Mouse (Mus musculus): ENCODE measurements at regions not wholly inside any gene's neighbourhood (a gene's known extent, or its start where the extent isn't known, plus 50 kb on each side); places are given as distances from the start of the nearest gene placed in this dataset.

DNA sequence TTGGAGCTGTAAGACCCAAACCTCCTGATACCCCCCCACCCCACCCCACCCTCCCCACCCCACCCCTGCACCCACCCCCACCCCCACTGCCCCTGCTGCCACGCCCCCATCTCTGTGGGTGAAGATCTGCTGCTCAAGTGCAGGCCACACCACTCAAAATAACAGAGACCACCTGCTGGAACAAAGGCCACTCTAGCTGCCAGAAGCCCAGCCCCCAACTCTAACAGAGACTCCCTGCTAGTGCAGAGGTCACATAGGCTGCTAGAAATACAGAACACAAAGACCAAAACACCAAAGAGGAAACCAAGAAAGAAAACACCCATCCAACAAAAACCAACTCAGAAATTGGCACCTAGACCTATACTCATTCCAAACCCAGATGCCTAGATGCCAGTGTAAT, 58.9 kb downstream of the Olfr267 start:
- DNase-seq: no peak

DNA sequence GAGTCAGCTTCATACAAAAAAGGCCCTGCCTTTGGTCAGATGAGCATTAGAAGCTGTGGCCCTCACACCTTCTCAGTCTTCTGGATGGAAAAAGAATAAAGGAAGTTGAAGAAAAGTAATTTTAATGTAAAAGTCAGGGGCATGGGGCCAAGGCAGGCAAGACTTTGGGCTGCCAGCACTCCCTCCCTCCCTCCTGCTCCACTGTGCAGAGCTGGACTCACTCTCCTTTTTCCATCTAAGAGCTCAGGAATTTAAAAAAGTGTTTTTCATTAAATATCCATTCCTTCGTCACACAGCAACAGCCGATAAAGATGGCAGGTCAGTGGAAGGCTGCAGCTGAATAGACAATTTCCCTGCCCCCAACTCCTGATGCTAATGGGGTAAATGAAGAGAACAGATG, 61.1 kb downstream of the Olfr267 start:
- DNase-seq: no peak

DNA sequence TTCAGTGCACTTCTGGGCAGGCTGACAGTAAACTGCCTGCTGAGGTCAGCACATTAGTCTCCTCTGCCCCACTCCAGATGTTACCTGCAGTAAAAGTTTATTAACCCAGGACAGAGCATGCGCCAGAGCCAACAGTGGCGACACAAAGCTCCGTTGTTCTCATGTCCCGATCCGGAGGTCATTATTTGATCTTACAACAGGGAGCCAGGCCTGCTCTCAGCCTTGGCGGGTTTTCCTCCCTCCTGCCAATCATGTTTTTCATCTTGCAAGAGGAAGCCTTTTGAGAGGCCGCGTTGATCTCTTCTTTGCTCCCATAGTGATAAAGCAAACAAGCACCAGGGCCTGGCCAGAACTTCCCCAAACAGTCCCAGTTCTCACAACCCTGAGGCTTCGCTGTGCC, 64.7 kb downstream of the Olfr267 start:
- DNase-seq: no peak

DNA sequence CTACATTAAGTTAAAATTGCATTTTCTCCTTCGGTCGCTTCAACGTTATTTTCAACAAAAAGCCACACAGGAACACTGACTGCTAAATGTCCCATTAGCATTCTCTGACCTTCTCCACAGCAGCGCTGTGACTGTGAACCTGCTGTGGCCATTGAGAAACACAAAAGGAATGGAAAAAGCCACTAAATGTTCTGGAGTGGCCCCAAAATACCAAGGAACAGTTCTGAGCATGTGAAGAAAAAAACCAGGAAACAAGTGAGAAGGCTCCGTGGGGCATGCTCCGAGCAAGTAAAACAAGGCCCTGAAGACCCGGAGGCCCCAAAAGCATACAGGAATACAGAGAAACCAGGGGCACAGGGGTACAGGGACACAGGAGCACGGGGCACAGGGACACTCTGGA, 66.8 kb downstream of the Olfr267 start:
- DNase-seq: no peak

DNA sequence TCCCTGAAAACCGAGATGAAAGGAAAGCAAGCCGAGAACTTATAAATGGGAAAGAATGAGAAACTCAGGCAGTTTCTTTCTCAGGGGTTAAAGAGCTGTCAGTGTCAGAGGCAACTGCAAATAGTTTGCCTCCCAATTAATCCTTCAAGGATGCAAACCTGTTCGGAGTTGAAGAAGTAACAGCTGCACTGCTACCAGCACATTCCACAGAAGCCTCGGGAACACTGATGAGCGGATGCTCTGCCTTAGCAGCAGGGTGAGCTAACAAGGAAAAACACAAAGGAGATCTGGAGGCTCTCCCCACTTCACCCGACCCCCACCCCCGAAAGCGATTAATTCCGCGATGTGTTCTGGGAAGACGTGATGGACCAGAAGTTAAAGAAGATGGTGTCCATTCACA, 71.1 kb downstream of the Olfr267 start:
- DNase-seq: no peak

DNA sequence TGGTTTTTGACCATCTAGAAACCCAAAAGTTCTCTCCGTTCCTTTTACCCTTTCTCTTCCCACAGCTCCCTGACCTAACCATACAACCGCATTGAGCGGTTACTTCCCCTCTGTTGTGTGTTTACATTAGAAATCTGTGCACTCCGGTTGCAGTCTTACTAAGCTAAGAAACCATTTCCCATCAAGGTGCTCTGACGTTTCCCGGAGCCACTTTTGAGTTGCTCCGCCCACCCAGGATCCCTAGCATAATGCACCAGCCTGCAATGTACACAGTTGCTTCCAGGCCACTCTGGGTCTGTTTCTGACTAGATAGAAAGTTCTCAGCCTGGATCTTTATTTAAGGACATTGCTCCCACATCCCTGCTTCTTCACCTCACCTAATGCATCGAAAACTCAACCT, 71.7 kb downstream of the Olfr267 start:
- no peak for DNase-seq

DNA sequence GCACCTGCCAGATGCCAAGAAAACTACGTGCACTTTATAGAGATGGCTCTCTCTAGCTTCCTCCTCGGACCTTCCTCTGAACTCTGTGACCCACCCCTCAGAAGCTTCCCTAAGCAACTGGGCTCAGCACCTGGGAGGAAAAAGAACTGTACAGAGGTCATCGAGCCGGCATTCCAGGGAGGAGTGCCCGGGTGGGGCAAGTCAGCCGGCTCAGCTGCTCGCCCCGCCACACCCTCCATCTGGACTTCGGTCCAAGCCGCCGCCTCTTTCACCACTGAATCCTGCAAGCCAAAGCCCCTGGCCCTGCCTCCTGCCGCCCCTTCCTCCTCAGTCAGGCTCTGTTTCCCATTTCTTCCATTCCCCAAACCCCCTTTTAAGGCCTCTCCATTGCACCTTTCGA, 73.3 kb downstream of the Olfr267 start:
- peak; percentile 26 to 40 for DNase-seq

DNA sequence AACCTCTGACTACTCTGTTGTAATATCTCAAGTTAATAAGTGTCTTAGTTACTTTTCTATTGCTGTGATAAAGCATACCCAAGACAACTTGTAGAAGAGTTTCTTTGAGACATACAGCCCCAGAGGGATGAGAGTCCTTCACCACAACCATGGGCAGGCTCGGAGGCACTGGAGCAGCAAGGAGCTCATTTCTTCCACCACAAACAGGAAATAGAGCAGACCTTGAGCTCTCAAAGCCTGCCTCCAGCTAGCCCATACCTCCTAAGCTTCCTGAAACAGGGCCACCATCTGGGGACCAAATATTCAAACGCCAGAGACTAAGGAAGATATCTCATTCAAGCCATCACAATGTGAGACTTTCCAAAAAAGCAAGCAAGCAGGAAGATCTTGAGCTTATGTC, 74.6 kb downstream of the Olfr267 start:
- DNase-seq: no peak

DNA sequence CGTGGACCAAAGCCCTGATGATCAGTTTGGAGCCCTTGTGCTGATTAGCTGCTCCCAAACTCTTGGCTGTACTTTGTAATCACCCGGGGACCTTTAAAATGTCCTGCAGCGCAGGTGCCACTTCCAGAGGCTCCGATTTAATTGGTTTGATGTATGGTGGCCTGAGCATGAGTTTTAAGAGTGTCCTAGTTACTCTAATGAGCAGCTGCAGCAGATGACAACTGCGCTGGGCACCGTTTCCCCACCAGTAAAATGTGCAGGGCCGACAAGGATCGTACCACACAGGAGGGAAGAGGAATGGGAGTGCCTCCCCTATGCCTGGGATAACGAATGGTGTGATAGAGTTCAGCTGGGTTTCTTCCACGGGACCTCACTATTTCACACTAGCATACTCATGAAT, 75.3 kb downstream of the Olfr267 start:
- no peak for DNase-seq

DNA sequence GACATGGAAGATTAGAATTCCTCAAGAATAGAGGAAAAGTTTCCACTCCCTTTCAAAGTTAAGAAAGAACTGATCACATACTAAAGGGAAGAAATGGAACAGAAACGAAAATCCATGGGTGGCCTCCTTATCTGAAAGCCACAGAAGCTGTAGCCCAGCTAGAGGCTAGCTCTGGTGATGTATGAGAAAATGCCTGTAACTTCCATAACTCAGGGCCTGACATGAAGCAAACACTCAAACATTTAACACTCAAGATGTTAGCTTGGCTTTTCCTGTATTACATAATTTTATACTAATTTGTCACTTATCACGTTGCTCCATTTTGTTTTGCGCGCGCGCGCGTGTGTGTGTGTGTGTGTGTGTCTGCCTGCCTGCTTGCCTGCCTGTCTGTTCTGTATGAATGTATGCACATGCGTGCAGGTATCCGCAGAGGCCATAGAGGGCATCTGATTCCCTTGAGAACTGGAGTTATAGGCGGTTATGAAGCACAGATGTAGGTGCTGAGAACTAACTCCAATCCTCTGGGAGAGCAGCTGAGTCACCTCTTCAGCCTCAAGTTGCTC, 88.2 kb downstream of the Olfr267 start:
- DNase-seq: no peak

DNA sequence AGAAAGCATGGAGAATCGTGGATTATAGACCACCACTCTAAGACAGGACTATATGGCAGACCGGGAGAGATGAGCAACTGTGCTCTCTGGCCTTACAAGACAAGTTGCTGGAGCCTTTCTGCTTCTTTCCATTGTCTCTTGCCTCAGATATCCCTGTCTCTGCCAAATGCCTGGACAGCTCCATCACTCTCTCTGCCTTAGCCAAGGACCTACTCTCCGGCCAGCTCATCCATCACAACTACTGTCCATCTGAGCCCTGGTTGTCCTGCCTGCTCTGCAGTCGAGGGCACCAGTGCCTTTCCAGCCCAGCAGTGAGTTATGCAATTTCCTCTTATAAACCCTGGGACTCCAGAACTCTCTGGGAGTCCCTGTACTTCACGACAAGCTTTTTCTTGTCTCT, 88.7 kb downstream of the Olfr267 start:
- DNase-seq: no peak

DNA sequence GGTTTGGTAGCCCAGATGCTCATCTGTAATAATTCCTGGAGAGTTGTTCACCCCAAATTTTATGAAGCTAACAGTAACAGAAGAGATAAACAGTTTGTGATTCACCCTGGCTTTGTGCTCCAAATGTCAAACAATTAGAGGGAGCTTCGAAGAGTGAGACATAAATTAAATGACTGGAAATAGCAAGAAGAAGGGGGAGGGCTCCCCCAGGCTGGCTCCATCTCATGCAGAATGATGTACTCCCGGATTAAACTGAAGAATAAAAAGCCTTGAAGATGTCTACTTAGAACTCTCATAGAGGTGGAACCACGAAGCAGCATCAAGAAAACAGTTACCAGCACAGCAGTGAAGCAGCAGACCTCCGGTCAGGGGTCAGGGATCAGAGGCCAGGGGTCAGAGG, 90.8 kb downstream of the Olfr267 start:
- no peak for DNase-seq

DNA sequence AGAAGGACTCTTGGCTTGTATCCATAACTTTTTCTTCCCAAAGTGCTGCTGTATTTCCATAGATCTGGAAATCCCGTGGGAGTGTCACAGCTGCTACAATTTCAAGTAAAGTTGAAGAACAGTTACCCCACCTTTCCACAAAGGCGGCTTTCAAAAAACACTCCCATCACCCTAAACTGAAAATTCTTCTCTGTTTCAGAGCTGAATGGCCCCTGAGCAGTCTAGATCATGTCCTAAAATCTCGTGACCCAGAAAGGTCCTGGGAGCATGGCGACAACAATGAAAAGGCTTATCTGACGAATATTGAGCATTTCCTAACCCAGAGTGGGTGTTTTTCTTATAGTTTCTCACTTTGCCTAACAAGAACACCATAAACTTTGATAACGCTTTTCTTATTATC, 92.2 kb downstream of the Olfr267 start:
- DNase-seq: no peak

DNA sequence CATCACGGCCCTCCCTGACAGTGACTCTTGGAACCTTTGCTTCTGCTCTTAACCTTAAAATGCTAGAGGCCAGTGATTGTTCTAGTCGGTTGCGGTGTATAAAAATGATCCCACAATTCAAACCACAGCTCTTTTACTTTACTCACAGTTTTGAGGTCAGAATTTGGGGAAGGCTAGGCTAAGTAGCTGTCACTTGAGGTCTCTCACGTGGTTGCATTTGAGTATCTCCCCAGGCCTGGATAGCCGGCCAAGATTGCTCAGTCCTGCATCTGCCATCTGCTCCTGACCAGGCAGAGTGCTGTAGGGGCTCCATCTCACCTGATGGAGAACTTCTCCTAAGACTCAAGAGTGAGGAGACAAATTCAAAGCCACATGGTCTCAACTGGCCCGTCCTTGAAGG, 94.5 kb downstream of the Olfr267 start:
- DNase-seq: no peak

DNA sequence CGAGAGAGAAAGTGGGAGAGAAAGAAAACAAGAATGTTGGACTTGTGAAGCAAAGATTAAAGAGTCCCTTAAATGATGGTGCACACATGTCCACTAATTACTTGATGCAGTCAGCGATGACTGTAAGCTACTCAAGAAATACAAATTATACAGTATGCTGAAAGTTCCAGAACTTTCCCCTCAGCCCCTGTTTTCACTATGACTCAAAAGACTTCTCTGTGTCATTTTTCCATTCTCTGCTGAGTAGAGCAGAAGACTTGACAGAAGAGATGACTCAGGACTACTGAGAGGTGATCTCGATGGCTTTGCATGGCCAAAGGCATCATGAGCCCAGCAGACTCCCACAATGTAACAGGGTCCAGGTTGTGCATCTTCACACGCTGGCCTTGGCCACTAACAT, 105.6 kb downstream of the Olfr267 start:
- no peak for DNase-seq

DNA sequence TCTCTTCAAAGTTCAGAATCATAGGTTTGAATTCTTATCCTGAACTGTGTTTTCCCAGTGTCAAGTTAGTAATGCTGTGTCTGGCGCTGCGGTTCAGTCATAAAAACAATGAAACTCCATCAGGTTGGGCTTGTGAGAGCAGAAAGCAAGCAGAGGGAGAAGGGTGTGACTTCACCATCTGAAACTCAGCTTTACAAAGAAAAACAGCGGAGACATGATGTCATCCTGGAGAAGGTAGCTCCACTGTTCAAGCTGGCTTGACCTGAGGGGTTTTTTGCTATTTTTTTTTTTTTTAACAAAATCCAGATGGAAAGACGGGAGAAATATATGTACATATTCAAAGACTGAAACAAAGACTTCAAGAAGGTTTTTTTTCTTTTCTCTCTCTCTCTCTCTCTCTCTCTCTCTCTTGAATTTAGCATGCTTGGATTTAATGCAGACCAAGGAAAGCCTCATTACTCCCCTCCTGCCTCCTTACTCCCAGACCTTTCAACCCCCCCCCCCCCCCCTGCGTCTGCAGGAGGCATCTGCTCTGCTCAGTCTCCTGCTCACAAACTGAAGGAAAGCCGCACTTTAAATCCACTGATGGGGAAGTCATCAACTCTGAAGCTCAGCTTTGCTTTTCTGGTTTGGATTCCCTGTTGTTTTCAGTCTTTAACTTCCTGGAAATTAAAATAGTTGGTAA, 109.7 kb downstream of the Olfr267 start:
- no peak for DNase-seq

DNA sequence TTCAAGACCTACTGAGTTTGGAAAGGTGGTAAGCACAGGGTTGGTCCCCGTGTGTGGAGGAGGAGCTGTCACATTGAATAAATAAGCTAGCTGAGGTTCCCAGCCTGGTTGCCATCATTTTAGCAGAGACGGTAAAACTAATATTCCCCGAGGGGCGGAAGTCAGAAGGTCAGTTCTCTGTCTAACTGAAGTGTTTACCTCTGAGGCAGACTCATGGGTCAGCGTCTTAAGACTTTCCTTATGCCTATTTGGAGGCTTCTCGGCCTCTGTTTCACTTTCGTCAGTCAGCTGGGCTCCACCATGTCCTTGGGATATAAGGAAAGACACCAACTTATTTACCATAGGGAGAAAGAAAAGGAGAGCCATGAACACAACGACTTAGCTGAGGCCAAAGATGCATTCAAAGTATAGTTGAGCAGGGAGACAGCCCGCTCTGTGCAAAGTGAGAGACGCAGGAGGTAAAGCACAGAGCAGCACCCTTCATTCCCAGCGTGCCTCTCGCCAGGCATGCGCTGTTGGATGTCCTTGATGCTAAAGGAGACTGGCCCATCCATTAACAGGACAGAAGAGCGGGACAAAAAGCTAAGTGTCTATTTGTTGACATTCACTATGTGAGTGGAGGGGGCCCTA, 116.0 kb downstream of the Olfr267 start:
- DNase-seq: no peak

DNA sequence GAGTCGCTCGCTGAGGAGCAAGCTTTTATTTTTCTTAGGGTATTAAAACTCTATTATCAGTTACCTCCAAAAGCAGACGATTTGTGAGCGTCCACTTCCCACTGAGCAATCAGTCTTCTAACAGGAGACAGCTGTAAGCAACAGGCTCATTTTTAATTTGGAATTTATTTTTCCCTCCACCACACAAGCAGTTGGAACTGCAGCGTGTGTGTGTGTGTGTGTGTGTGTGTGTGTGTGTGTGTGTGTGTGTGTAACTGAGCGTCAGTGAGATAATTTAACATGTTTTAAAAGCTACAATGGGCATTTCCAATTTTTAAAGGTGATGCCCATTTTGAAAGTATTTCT, 116.6 kb downstream of the Olfr267 start:
- DNase-seq: no peak

DNA sequence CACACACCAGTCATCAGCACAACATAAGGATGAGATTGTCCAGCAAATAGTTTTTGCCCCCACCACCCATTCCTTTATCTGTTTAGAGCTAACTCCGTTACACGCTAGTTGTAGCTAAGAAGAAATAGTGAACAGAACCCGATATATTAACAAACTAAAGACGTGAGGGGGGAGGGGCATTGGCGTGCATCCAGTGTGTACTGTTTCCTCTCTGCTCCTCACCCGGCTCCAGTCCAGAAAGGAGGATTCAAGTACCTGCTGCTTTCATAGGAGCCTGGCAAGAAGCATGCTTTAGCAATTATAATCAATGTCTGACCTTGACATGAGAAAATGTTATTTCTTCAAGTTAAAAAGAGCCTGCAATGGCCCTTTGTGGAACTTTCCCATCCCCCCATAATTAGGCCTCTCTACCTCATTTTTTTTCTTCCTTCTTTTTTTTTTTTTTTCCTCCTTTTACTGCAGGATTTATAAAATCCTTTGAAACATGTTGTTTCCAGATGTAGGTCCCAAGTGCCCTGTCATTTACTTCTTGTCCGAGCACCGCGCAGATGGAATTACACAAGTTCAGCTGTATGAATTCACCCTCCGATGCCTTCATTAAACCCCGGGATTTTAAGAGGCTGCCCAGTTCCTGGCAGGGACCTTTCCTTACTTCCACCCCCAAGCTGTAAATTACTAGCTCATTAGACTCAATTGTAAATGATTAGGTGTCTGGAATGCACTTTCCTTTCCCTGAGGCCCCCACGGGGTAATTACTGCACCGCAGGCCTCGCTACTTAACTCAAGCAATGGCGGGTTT, 116.6 kb upstream of the Lpar1 start:
- peak; percentile 6 to 22 for DNase-seq

DNA sequence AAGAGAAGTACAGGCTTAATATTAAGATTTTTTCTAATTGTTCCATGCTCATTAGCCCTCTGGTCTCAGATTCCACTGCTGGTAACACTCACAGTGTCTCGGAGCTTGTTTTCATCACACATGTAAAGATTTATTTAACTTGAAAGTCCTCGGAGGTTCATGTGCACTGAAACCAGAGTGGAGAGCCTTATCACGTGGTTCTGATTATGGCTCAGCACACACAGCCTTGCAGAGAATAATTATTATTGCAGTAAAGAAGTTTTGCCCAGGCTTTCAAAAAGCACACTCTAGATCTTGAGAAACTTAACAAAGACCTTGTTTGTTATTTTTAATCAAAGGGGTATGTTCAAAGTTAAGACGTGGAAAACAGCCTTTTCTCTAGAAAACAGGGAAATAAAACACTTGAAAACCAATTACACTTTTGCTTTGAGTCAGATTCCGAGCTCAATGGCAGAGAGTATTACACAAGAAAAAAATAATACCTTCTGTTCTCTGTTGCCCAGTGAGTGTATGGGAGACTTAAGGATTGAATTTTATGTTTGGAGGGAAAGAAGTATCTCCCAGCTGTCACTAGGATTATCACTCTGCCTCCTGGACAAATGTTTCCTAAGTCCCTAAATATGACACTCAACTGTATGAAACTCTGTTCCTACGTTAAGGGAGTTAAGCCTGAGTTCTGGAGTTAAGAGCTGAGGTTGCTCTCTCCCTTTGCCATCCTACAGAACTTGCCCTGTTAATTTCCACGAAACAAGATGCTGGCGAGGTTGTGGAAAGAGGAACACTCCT, 114.9 kb upstream of the Lpar1 start:
- DNase-seq: no peak

DNA sequence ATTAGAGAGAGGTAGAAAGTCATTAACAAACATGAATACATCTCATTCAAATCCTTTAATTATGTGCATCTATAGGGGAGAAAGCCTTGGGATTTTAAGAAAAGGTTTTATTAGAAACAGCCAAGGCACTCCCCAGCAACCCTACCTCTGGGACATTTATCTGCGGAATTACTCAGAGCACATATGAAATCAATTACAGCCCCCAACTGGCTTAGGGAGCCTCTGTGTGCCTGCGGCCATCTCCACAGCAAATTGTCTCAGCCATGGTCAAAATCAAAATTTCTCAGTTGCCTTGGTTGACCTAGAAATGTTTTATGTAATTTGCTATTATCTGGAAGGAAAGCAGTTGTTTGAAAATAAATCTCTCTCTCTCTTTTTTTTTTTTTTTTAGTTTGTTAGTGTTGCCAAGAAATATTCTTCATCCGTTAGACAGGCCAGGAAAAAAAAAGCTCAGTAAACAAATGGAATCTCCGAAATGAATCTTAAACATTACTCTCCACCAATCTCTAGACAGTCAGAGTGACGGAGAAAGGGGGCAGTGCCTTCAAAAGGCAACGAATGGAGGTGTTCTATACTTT, 110.0 kb upstream of the Lpar1 start:
- DNase-seq: no peak

DNA sequence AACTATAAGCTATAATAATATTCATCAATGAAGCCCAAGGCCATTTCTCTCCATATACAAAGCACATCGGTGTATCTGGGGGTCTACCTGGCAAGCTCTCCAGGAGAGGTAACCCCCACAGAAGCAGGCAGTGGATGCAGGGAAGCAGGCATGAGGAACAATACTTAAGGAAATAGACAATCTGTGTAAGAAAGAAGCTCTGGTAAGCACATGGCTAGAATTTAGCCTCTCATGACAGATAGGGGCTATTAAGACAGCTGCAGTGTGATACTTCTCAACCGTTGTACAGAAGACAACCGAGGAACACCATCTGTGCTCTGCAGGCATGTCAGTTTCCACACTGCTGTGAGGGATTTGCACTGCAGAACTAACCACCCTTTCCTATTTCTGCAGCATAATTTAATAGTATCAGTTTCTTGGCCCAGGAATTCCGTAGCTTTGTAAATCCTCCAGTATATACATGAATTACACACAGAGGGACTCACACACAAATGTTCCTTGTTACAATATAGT, 108.1 kb upstream of the Lpar1 start:
- DNase-seq: no peak

DNA sequence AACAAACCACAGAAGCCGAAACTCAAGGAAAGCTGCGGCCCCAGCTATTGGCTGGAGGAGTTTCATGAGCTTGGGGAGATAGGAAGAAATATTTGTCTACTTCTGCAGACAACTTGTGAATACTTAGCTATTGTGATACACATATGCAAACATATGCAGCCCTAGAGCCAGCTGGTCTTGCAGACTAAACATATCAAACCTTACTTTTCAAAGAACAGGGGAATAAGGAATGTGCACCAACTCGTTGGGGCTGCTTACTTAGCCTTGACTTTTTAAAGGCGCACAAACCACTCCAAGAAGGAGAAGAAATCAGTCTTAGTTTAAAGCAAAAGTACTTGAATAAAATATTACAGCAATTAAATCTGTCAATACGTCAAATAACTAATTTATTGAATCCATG, 106.8 kb upstream of the Lpar1 start:
- DNase-seq: no peak

All from kidney, adult 8-10 months (tissue).